Mouse (Mus musculus): ENCODE results near the gene Chil5. TPM values are rescaled to one million over a fixed set of nuclear protein-coding genes. Genes with fewer than 3 reads are reported as not detected.

The Chil5 gene
- polyA plus RNA-seq, 1 experiment from 2014 or later, result not detected

GRCm38 (mm10) chr3:105973411-105973810, 59.2 kb downstream of the Chil5 start, which contains the start of gene Ovgp1:
Gene Ovgp1 (plus strand): TSS chr3:105973711.
- Histone ChIP-seq H3K9me3 (ENCODE audit: control insufficient read depth, low read length) (no peaks in the 10 kb centered on the region), H3K4me2 (ENCODE audit: low read depth) (no peak within 1 kb of the TSS), H3K36me3 (ENCODE audit: control insufficient read depth, insufficient read depth, low read length) (no peaks in the 10 kb centered on the region; the same call in 1 of the 2 replicates), H3K4me3 (ENCODE audit: low read depth, low read length) (no peak within 1 kb of the TSS), H3K27me3 (ENCODE audit: control insufficient read depth, insufficient read depth, low read length) (no peaks in the 10 kb centered on the region), H3K27ac (ENCODE audit: low read depth, low read length) (no peak within 1 kb of the TSS), H3K4me1 (ENCODE audit: control insufficient read depth, insufficient read depth, low read length) (no peaks in the 10 kb centered on the region), H3K9ac (ENCODE audit: low read length) (no peak within 1 kb of the TSS)
- no peak for ATAC-seq (ENCODE audit: insufficient read depth, low FRiP score, low TSS enrichment)
- DNase-seq (ENCODE audit: low spot score), result no peak
- 80% methylated on average over 3 of the region's 3 CpGs for WGBS

- no peak overlapping the region for H3K4me2 ChIP-seq (ENCODE audit: low read depth)
- H3K9ac ChIP-seq (ENCODE audit: low read length), result no peak overlapping the region
- H3K4me1 ChIP-seq (ENCODE audit: control insufficient read depth, insufficient read depth, low read length), result no peaks in the 10 kb centered on the region
- ATAC-seq (ENCODE audit: insufficient read depth, low FRiP score, low TSS enrichment) (no peak), DNase-seq (ENCODE audit: low spot score) (no peak)
- WGBS, result 84% methylated on average over 5 of the region's 5 CpGs
- H3K4me3 ChIP-seq (ENCODE audit: low read depth, low read length), result no peak overlapping the region
- no peak overlapping the region for H3K27ac ChIP-seq (ENCODE audit: low read depth, low read length)
- no peaks in the 10 kb centered on the region for H3K9me3 ChIP-seq (ENCODE audit: control insufficient read depth, low read length)
- peaks cover 4% of the 10 kb centered on the region for H3K36me3 ChIP-seq (ENCODE audit: control insufficient read depth, insufficient read depth, low read length)
- no peaks in the 10 kb centered on the region for H3K27me3 ChIP-seq (ENCODE audit: control insufficient read depth, insufficient read depth, low read length)
These were observed 60.7 kb downstream of the Chil5 start for GRCm38 (mm10) chr3:105971831-105972446.

Other genes starting within 250 kb of the Chil5 start
- gene Rap1a, start 231.5 kb downstream of the Chil5 start, polyA plus RNA-seq (2014; fragmentation: Nextera tagmentation; extraction: Ambion mirVana), result 68.1 and 75.9 TPM in 2 replicates
- 0.19 and 0.31 TPM in 2 replicates for gene Adora3, start 162.0 kb downstream of the Chil5 start, polyA plus RNA-seq (2014; fragmentation: Nextera tagmentation; extraction: Ambion mirVana)
- gene Tmigd3, start 161.9 kb downstream of the Chil5 start, polyA plus RNA-seq (2014; fragmentation: Nextera tagmentation; extraction: Ambion mirVana), result not detected in 2 replicates
- 0.57 and 0.76 TPM in 2 replicates for gene I830077J02Rik, start 100.2 kb downstream of the Chil5 start, polyA plus RNA-seq (2014; fragmentation: Nextera tagmentation; extraction: Ambion mirVana)
- 131 and 132 TPM in 2 replicates for gene Wdr77, start 73.4 kb downstream of the Chil5 start, polyA plus RNA-seq (2014; fragmentation: Nextera tagmentation; extraction: Ambion mirVana)
- 548 and 549 TPM in 2 replicates for gene Atp5f1, start 72.7 kb downstream of the Chil5 start, polyA plus RNA-seq (2014; fragmentation: Nextera tagmentation; extraction: Ambion mirVana)
- gene Ovgp1, start 59.1 kb downstream of the Chil5 start, polyA plus RNA-seq (2014; fragmentation: Nextera tagmentation; extraction: Ambion mirVana), result 2.0 and 3.2 TPM in 2 replicates
- not detected in 2 replicates for gene Pifo, start 18.2 kb downstream of the Chil5 start, polyA plus RNA-seq (2014; fragmentation: Nextera tagmentation; extraction: Ambion mirVana)
- gene Chia1, start 80.4 kb upstream of the Chil5 start, polyA plus RNA-seq (2014; fragmentation: Nextera tagmentation; extraction: Ambion mirVana), result not detected in 2 replicates
- gene Chil3, start 134.8 kb upstream of the Chil5 start, polyA plus RNA-seq (2014; fragmentation: Nextera tagmentation; extraction: Ambion mirVana), result not detected in 2 replicates
- gene Chil4, start 186.7 kb upstream of the Chil5 start, polyA plus RNA-seq (2014; fragmentation: Nextera tagmentation; extraction: Ambion mirVana), result not detected in 2 replicates

All from neural tube, embryonic 11.5 days (tissue).